ENCODE assay signal across 8 mouse cellular contexts in genomic region chr10:128889846-128890245, GRCm38 (mm10). TPM values are rescaled to one million over a fixed set of nuclear protein-coding genes. Genes with fewer than 3 reads are reported as not detected.
DNase-seq lines count a peak whose midpoint lies in the region; ATAC-seq lines count a peak whose summit lies in the region.
"Had no signal": no experiment of that assay in that cellular context is flagged by ENCODE, and none has a peak within 500 bp of the region (broad histone marks: within the 10 kb centered on the region; RNA-seq: fewer than 3 reads in every experiment).

No protein-coding gene starts in this region.

- H3K9ac ChIP-seq in lung, embryonic 16.5 days (ENCODE audit: low read length): no peak overlapping the region; the same call in 1 of the 2 replicates
- H3K9ac ChIP-seq in forebrain, embryonic 16.5 days (replicated peaks; ENCODE audit: low read depth, low read length): no peak overlapping the region
- no peak overlapping the region for H3K9ac ChIP-seq in limb, embryonic 15.5 days
- peak overlapping the region; percentile 79; the same call in 1 of the 2 replicates for H3K9ac ChIP-seq in stomach, embryonic 16.5 days (ENCODE audit: low read length)

- no peaks in the 10 kb centered on the region for H3K36me3 ChIP-seq in lung, embryonic 16.5 days (ENCODE audit: control insufficient read depth, insufficient read depth, low read length)
- peaks cover 6% of the 10 kb centered on the region for H3K36me3 ChIP-seq in forebrain, embryonic 16.5 days (ENCODE audit: control insufficient read depth, insufficient read depth)
- peaks cover 22% of the 10 kb centered on the region for H3K36me3 ChIP-seq in limb, embryonic 15.5 days
- no peaks in the 10 kb centered on the region for H3K36me3 ChIP-seq in stomach, embryonic 16.5 days (ENCODE audit: control insufficient read depth, insufficient read depth, low read length)

- no peak for DNase-seq in lung, postnatal 14 days
- no peak for DNase-seq in cerebellum, adult 8-10 months
- DNase-seq in left cerebral cortex, adult 9 months (ENCODE audit: low spot score in 2 of 2): no peak
- DNase-seq: lung, adult 2 months had no signal

- ATAC-seq in lung, embryonic 16.5 days (ENCODE audit: low read depth): no peak
- no peak for ATAC-seq in forebrain, embryonic 16.5 days
- ATAC-seq in limb, embryonic 15.5 days (ENCODE audit: insufficient number of reproducible peaks, low FRiP score, low TSS enrichment, low read depth): no peak
- ATAC-seq in stomach, embryonic 16.5 days (ENCODE audit: insufficient read depth, low FRiP score): no peak

- H3K9me3 ChIP-seq in lung, embryonic 16.5 days (ENCODE audit: control insufficient read depth, low read length): no peaks in the 10 kb centered on the region
- no peaks in the 10 kb centered on the region for H3K9me3 ChIP-seq in forebrain, embryonic 16.5 days (ENCODE audit: control insufficient read depth, low read length)
- no peaks in the 10 kb centered on the region for H3K9me3 ChIP-seq in limb, embryonic 15.5 days
- no peaks in the 10 kb centered on the region for H3K9me3 ChIP-seq in stomach, embryonic 16.5 days (replicated peaks; ENCODE audit: control insufficient read depth, low read length)

- peaks cover 19% of the 10 kb centered on the region for H3K4me1 ChIP-seq in lung, embryonic 16.5 days (replicated peaks; ENCODE audit: control insufficient read depth, insufficient read depth, low read length)
- peaks cover 32% of the 10 kb centered on the region for H3K4me1 ChIP-seq in forebrain, embryonic 16.5 days (replicated peaks; ENCODE audit: control insufficient read depth, insufficient read depth, low read length)
- H3K4me1 ChIP-seq in limb, embryonic 15.5 days: peaks cover 38% of the 10 kb centered on the region
- H3K4me1 ChIP-seq in stomach, embryonic 16.5 days (ENCODE audit: control insufficient read depth, insufficient read depth, low read length): peaks cover 20% of the 10 kb centered on the region

- H3K27ac ChIP-seq in lung, embryonic 16.5 days (ENCODE audit: low read length): no peak overlapping the region
- no peak overlapping the region for H3K27ac ChIP-seq in forebrain, embryonic 16.5 days (ENCODE audit: low read length)
- H3K27ac ChIP-seq in limb, embryonic 15.5 days: peak overlapping the region; percentile 93; the same call in 1 of the 2 replicates
- H3K27ac ChIP-seq in stomach, embryonic 16.5 days (ENCODE audit: low read length): no peak overlapping the region

- H3K4me3 ChIP-seq in lung, embryonic 16.5 days (ENCODE audit: low read length): peak overlapping the region; percentile 79; the same call in 1 of the 2 replicates
- H3K4me3 ChIP-seq in forebrain, embryonic 16.5 days (replicated peaks; ENCODE audit: low read length): peak overlapping the region; percentile 80
- peak overlapping the region; percentile 77 for H3K4me3 ChIP-seq in limb, embryonic 15.5 days
- peak overlapping the region; percentile 77 for H3K4me3 ChIP-seq in stomach, embryonic 16.5 days (replicated peaks; ENCODE audit: low read length)

- H3K27me3 ChIP-seq in lung, embryonic 16.5 days (ENCODE audit: control insufficient read depth, insufficient read depth, low read depth, low read length): peaks cover 7% of the 10 kb centered on the region; the same call in 1 of the 2 replicates
- H3K27me3 ChIP-seq in forebrain, embryonic 16.5 days (replicated peaks; ENCODE audit: control insufficient read depth, insufficient read depth, low read length): no peaks in the 10 kb centered on the region
- no peaks in the 10 kb centered on the region for H3K27me3 ChIP-seq in limb, embryonic 15.5 days
- no peaks in the 10 kb centered on the region for H3K27me3 ChIP-seq in stomach, embryonic 16.5 days (ENCODE audit: control insufficient read depth, insufficient read depth, low read length)

- 29% methylated on average over 2 of the region's 2 CpGs for WGBS in lung, embryonic 16.5 days
- WGBS in forebrain, embryonic 16.5 days: 5% methylated on average over 1 of the region's 2 CpGs
- WGBS in limb, embryonic 15.5 days: 9% methylated on average over 1 of the region's 2 CpGs
- WGBS in stomach, embryonic 16.5 days: 27% methylated on average over 2 of the region's 2 CpGs

- peak overlapping the region; percentile 96 for H3K4me2 ChIP-seq in lung, embryonic 16.5 days (ENCODE audit: low read depth, low read length)
- peak overlapping the region; percentile 66 for H3K4me2 ChIP-seq in forebrain, embryonic 16.5 days (ENCODE audit: low read length)
- peak overlapping the region; percentile 80 for H3K4me2 ChIP-seq in limb, embryonic 15.5 days
- H3K4me2 ChIP-seq in stomach, embryonic 16.5 days (ENCODE audit: low read depth, low read length): peak overlapping the region; percentile 89

RNA-seq across cellular contexts. Expression of gene Gdf11, which starts 1.7 kb away (rescaled TPM):
- polyA plus RNA-seq in lung, embryonic 16.5 days (2015; fragmentation: Nextera tagmentation; extraction: Ambion mirVana): 3.0 and 3.1 TPM in 2 replicates
- 5.6 and 7.0 TPM in 2 replicates for polyA plus RNA-seq in forebrain, embryonic 16.5 days (2015; fragmentation: Nextera tagmentation; extraction: Ambion mirVana)
- 5.9 and 6.2 TPM in 2 replicates for polyA plus RNA-seq in limb, embryonic 15.5 days (2015; fragmentation: Nextera tagmentation; extraction: Ambion mirVana)
- polyA plus RNA-seq in stomach, embryonic 16.5 days (2015; fragmentation: Nextera tagmentation; extraction: Ambion mirVana): 2.8 and 2.9 TPM in 2 replicates

RNA-seq across cellular contexts. Expression of gene Cd63, which starts 10.9 kb away (rescaled TPM):
- polyA plus RNA-seq in lung, embryonic 16.5 days (2015; fragmentation: Nextera tagmentation; extraction: Ambion mirVana): 568 and 590 TPM in 2 replicates
- polyA plus RNA-seq in forebrain, embryonic 16.5 days (2015; fragmentation: Nextera tagmentation; extraction: Ambion mirVana): 119 and 137 TPM in 2 replicates
- polyA plus RNA-seq in limb, embryonic 15.5 days (2015; fragmentation: Nextera tagmentation; extraction: Ambion mirVana): 1,128 and 1,135 TPM in 2 replicates
- 756 and 798 TPM in 2 replicates for polyA plus RNA-seq in stomach, embryonic 16.5 days (2015; fragmentation: Nextera tagmentation; extraction: Ambion mirVana)

RNA-seq across cellular contexts. Expression of gene Rdh5, which starts 32.8 kb away (rescaled TPM):
- polyA plus RNA-seq in lung, embryonic 16.5 days (2015; fragmentation: Nextera tagmentation; extraction: Ambion mirVana): 16.0 and 24.8 TPM in 2 replicates
- 8.6 and 12.3 TPM in 2 replicates for polyA plus RNA-seq in forebrain, embryonic 16.5 days (2015; fragmentation: Nextera tagmentation; extraction: Ambion mirVana)
- polyA plus RNA-seq in limb, embryonic 15.5 days (2015; fragmentation: Nextera tagmentation; extraction: Ambion mirVana): 13.6 and 16.8 TPM in 2 replicates
- 16.6 and 18.7 TPM in 2 replicates for polyA plus RNA-seq in stomach, embryonic 16.5 days (2015; fragmentation: Nextera tagmentation; extraction: Ambion mirVana)

RNA-seq across cellular contexts. Expression of gene Bloc1s1, which starts 34.0 kb away (rescaled TPM):
- 213 and 216 TPM in 2 replicates for polyA plus RNA-seq in lung, embryonic 16.5 days (2015; fragmentation: Nextera tagmentation; extraction: Ambion mirVana)
- polyA plus RNA-seq in forebrain, embryonic 16.5 days (2015; fragmentation: Nextera tagmentation; extraction: Ambion mirVana): 203 and 221 TPM in 2 replicates
- polyA plus RNA-seq in limb, embryonic 15.5 days (2015; fragmentation: Nextera tagmentation; extraction: Ambion mirVana): 225 and 234 TPM in 2 replicates
- 194 and 206 TPM in 2 replicates for polyA plus RNA-seq in stomach, embryonic 16.5 days (2015; fragmentation: Nextera tagmentation; extraction: Ambion mirVana)

RNA-seq across cellular contexts. Expression of gene Itga7, which starts 43.8 kb away (rescaled TPM):
- 8.5 and 12.2 TPM in 2 replicates for polyA plus RNA-seq in lung, embryonic 16.5 days (2015; fragmentation: Nextera tagmentation; extraction: Ambion mirVana)
- polyA plus RNA-seq in forebrain, embryonic 16.5 days (2015; fragmentation: Nextera tagmentation; extraction: Ambion mirVana): 3.1 and 3.4 TPM in 2 replicates
- polyA plus RNA-seq in limb, embryonic 15.5 days (2015; fragmentation: Nextera tagmentation; extraction: Ambion mirVana): 11.8 and 27.8 TPM in 2 replicates
- 7.9 and 12.4 TPM in 2 replicates for polyA plus RNA-seq in stomach, embryonic 16.5 days (2015; fragmentation: Nextera tagmentation; extraction: Ambion mirVana)
